Mouse (Mus musculus): ENCODE data around the gene Smarcd1.
"Not testable (repeated sequence)": the region's sequence is repeated elsewhere in the genome, so short reads cannot be mapped to it uniquely, and the experiment has no call there.

Gene Smarcd1

GRCm38 (mm10) chr15:99714206-99714605 is 12.3 kb downstream of the Smarcd1 start:
- DNase-seq (ENCODE audit: low spot score in 2 of 2) = no peak

- peak; percentile 56 to 62 for DNase-seq (ENCODE audit: low spot score in 2 of 2)
Measured at GRCm38 (mm10) chr15:99714858-99715257, 12.9 kb downstream of the Smarcd1 start.

DNA sequence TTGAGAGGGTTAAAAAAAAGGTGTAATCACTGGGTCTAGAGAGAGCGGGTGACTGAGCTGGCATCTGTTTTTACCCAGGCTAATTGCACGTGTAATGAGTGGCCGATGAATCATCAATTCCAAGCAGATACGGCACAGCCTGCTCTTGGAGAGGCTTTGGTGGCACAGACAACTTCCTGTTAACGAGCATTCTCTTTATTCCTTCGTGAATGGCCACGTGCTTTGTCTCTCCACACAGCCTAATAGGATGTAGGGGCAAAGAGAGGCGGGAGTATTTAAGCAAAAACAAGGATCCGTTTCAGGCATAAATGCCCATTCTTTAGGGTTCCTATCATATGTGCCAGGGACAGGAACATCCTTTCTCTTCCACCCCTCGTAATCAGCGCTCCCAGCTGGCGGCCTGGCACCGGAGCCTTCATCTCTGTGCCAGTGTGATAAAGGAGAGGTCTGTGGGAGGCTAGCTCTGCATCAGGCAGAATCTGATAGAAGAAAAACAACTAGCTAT is 13.5 kb downstream of the Smarcd1 start:
- DNase-seq (ENCODE audit: low spot score in 2 of 2) = no peak

DNA sequence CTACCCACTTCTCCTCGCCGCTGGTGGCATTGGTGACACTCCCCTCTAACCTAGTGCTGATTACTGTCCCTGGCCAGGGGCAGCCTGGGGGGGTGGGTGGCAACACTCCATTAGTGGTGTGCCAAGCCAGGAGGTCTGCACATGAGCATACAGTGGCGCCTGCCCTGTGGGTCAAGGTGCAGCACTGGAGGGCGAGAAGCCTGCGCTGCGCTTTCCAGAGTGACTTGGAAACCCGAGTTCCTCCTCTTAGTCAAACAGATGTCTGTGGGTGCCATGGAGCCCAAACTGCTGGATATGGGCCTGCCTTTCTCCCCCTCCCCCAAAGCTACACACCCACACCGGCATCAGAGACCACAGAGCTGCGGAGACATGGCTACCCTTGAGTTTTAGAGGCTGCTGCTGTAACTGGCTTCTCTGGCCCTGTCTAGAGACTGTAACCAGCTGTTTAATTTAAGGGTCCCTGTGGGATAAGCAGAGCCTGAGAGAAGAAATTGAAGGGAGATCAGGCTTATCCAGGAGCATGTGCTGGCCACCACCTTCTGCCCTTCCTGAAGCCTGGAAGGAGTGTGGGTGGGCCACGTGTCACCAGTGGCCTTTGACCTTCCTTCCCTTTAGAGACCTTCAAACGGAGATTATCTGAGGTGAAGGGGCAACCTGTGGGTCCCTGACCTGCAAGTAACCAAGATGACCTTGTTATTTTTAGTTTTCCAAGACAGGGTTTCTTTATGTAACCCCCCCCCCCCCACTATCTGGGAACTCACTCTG is 14.2 kb downstream of the Smarcd1 start:
- DNase-seq (ENCODE audit: low spot score in 2 of 2) = peak in 1 of 2 experiments; percentile 38

DNA sequence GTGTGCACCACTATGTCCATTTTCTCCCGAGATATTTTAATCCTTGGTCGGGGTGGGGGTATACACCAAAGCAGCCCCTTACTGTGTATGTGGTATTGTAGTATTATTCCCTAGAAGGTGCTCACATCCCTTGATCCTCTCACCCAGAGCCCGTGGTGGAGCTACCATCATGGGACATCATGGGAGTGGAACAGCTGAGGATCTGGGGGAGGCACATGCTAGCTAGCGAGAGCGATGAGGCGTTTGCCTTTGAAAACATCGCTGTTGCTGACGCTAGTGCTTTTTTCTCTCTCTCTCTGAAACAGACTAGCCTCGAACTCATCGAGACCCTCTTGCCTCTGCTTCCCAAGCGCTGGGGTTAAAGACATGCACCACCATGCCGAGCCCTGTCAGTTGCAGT is 14.9 kb downstream of the Smarcd1 start:
- DNase-seq (ENCODE audit: low spot score in 2 of 2) = no peak

DNA sequence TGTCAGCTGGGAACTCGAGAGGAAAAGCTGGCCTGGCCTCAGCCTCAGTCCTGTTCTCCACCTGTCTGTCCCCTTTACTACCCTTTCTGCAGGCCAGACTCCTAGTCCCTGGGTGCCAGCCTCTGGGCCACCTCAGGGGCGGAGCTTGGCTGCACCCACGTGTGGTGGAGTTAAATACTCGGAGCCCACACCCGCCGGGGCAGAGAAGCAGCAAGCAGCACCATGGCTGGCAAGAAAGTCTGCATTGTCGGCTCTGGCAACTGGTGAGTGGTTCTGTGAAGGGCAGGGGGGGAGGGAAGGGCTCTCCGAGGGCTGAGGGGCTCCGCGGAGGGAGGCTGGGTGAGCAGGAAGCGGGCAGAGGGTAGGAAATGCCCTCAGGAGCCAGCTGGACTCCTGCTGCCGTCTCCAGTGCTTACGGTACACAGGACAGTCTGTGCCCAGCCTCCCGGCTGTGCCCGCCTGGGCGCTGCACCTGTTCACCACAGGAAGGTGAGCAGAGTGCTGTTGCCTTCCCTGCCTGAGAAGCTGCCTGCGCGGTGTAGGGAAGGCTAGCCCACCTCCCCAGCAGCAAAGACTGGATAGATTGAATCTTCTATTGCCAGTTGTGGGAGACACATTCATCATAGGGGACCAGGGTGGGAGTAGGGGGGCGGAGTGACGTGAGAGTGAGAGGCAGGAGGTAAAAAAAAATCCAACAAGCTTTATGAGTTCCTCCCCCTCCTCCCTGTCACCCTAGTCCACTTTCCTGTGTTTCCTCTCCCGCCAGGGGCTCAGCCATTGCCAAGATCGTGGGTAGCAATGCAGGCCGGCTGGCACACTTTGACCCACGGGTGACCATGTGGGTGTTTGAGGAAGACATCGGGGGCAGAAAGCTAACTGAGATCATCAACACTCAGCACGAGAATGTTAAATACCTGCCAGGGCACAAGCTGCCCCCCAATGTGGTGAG is 15.7 kb downstream of the Smarcd1 start, which contains the start of gene Gpd1:
Gene Gpd1 (plus strand): TSS at position 130 of the 949 bp plus-strand sequence.
- peak in 1 of 2 experiments; percentile 62 for DNase-seq (ENCODE audit: low spot score in 2 of 2)

DNA sequence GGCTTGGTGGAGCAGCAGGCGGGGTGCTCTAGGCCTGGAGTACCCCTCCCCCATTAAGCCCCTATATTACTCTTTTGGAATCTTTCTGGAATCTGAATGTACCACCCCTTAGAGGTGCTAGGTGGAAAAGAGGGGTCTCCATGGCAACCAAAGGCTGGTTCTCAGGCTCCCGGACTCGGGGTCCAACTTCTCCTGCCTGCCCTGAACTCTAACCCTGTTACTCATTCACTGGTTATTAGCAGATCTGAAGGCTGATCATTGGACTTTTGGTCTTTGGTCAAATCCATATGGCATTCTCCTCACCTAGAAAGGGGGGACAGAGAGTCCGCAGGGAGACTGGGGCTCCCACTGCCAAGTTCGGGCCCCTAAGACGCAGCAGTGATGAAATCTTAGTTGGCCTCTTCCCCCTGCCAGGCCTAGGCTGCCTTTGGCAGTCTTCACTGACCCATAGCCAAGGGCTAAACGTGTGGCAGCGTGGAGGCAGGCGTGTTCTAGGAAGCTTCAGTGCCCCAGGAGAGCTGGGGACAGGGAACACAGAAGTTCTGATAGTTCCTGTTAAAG is 16.6 kb downstream of the Smarcd1 start:
- DNase-seq (ENCODE audit: low spot score in 2 of 2) = no peak

- DNase-seq (ENCODE audit: low spot score in 2 of 2) = no peak
Measured at GRCm38 (mm10) chr15:99719865-99720264, 17.9 kb downstream of the Smarcd1 start.

- DNase-seq (ENCODE audit: low spot score in 2 of 2) = no peak
Measured at GRCm38 (mm10) chr15:99721921-99722743, 20.2 kb downstream of the Smarcd1 start.

DNA sequence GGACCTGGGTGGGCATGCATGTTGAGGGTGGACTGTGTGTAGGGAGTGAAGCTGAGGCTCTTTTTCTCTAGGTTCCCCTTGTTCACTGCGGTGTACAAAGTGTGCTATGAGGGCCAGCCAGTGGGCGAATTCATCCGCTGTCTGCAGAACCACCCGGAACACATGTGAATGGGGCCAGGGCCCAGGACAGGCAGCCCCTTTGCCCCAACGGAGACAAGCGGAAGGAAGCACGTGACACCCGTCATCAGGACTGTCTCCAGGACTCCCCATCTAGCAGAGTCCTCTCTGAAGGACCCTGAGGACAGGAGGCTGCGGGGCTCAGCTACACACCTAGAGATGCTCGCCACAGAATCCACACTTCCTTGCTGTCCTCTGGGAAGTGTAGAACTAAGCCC is 21.2 kb downstream of the Smarcd1 start:
- no peak for DNase-seq (ENCODE audit: low spot score in 2 of 2)

DNA sequence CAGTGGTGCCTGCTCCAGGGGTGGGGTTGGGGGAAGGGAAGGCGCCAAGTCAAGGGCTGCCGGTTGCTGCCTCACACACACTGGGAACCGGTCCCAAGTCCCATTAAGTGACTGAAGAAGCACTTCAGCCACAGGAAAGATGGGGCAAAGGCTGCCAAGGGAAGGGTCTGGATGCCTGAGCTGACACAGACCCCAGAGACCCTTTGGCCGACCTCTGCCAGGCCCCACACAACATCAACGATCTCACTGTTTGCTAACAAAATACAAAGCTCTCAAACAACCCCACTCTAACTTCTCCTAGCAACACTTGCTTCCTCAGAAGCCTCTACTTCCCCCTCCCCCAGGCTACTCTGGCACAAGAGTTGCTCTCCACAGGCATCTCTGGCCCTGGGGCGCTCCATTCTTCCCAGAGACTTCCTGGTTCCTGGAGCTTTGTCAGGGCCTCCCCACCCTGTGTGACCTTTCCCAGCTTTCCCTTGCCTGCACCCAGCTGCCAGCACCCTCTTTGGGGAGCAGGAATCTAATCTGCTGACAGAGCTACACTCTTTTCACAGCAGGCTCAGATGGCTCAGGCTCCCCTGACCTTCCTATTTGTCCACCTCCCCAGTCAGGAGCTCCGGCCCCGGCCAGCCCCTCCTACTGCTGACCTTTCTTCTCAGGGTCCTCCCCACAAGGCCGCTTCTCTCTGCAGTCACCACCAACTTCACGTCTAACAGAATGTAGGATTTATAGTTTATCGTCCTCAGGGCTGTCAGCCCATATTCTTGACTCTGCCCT is 21.8 kb downstream of the Smarcd1 start:
- peak; percentile 20 to 52 for DNase-seq (ENCODE audit: low spot score in 2 of 2)

- peak; percentile 35 to 63 for DNase-seq (ENCODE audit: low spot score in 2 of 2)
Measured at GRCm38 (mm10) chr15:99724292-99725021, 22.5 kb downstream of the Smarcd1 start.

DNA sequence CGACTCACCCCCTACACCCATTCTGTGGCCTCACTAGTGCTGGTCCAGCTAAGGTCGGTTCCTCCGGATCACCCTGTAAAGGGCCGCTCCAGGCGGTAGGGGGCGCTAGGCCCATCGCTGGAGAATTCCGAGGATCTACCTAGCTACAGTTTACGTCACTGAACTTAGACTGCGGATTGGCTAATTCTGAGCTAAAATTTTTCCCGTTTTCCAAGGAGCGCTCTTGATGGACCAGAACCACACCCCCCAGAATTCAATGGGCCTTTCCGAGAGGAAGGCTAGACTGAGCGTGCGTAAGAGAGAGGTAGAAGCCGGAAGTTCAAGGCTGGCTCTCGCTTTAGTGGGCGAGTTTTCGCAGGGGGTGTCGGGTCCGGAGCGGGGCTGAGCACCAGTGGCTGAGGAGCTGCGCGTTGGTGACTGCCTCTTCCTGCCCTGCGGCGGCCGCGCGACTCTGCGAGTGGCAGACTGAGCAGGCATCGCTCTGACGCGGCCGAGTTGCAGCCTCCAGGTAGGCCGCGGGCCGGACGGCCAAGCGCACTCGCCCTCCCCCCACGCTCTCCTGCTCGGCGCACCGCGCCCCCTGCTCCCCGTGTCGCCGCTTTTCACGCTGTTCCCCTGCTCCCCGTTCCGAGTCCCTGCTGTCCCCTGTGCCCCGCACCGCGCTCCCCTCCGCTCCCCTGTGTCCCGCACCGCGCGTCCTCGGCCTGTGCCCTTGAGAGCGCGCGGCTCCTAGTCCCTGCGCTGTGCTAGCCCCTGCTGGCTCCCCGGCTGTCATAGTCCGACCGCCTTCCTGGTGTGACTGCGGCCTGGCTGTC is 23.6 kb downstream of the Smarcd1 start, which contains the start of gene Cox14:
Gene Cox14 (plus strand): TSS at position 278 of the 815 bp plus-strand sequence.
- DNase-seq (ENCODE audit: low spot score in 2 of 2) = peak; percentile 91 to 93

- DNase-seq (ENCODE audit: low spot score in 2 of 2) = no peak
Measured at GRCm38 (mm10) chr15:99726549-99726948, 24.6 kb downstream of the Smarcd1 start.

DNA sequence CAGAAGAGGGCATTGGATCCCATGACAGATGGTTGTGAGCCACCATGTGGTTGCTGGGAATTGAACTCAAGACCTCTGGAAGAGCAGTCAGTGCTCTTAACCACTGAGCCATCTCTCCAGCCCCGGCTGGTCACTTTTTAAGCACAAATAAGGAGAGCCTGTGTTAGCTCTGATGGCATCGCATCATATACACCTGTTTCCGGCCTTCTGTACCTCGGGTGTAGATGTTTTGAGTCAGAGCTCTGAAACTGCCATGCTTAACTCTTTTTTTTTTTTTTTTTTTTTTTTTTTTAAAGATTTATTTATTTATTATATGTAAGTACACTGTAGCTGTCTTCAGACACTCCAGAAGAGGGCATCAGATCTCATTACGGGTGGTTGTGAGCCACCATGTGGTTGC is 25.1 kb downstream of the Smarcd1 start:
- DNase-seq (ENCODE audit: low spot score in 2 of 2) = not testable (repeated sequence)

DNA sequence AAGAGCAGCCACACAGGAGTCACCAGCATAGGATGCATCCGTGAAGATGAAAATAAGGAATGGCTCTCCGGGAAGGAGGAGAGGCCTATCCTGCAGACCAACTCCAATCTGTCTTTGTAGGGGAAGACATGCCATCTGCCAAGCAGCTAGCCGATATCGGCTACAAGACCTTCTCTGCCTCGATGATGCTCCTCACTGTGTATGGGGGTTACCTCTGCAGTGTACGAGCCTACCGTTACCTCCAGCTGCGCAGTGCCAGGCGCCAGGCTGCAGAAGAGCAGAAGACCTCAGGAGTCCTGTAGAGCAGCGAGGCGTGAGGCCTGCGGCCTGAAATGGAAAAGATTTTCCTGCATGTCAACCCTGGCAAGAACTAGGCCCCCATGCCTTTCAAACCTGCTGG is 25.6 kb downstream of the Smarcd1 start:
- DNase-seq (ENCODE audit: low spot score in 2 of 2) = no peak

DNA sequence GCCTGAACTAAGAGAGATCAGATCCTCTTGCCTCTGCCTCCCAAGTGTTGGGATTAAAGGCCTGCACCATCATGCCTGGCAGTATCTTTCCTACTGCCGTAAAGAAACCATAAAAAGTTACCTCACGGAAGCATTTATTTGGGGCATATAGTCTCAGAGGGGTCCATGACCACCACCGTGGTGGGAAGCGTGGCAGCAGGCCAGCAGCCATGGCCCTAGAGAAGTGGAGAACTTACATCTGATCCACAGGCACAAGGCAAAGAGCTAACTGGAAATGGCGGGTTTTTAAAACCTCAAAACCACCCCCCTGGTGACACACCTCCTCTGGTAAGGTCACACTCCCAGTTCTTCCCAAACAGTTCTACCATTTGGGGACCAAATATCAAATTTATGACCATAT is 26.3 kb downstream of the Smarcd1 start:
- DNase-seq (ENCODE audit: low spot score in 2 of 2) = no peak

- no peak for DNase-seq (ENCODE audit: low spot score in 2 of 2)
Measured at GRCm38 (mm10) chr15:99729056-99729783, 27.3 kb downstream of the Smarcd1 start.
